Mouse (Mus musculus) kidney, embryonic 16.5 days (tissue): Measurements from ENCODE around the gene Rspry1. TPM values are rescaled to one million over a fixed set of nuclear protein-coding genes. Genes with fewer than 3 reads are reported as not detected.

Experiments used
- ATAC-seq: fragments of 200-750 bp; cut with Nextera tagmentation; 2 replicates; pipeline ENCODE4 v1.8.0; 2017; ENCODE audit warnings: moderate TSS enrichment; ENCODE audit not compliant: low FRiP score, low TSS enrichment
- H3K27ac ChIP-seq: fragments of 300-500 bp; sonication (generic); 2 replicates; pipeline ENCODE4 v1.5.1; 2014; ENCODE audit warnings: low read length
- H3K27me3 ChIP-seq: fragments of 300-500 bp; sonication (generic); 2 replicates; pipeline ENCODE4 v1.6.1; 2014; ENCODE audit warnings: low read length, control low read depth, mixed read lengths; ENCODE audit not compliant: insufficient read depth
- H3K36me3 ChIP-seq: fragments of 300-500 bp; sonication (generic); 2 replicates; pipeline ENCODE4 v1.6.1; 2014; ENCODE audit warnings: low read length, control low read depth, mixed read lengths; ENCODE audit not compliant: insufficient read depth
- H3K4me1 ChIP-seq: fragments of 300-500 bp; sonication (generic); 2 replicates; pipeline ENCODE4 v1.6.1; 2014; ENCODE audit warnings: low read length, control low read depth, mixed read lengths; ENCODE audit not compliant: insufficient read depth
- H3K4me2 ChIP-seq: fragments of 300-500 bp; sonication (generic); replicated peaks from 2 replicates; pipeline ENCODE4 v1.6.1; 2014; ENCODE audit warnings: low read depth, low read length
- H3K4me3 ChIP-seq: fragments of 300-500 bp; sonication (generic); 2 replicates; pipeline ENCODE4 v1.5.1; 2014; ENCODE audit warnings: mild to moderate bottlenecking, low read length
- H3K9ac ChIP-seq: fragments of 300-500 bp; sonication (generic); replicated peaks from 2 replicates; pipeline ENCODE4 v1.6.1; 2014; ENCODE audit warnings: low read length
- H3K9me3 ChIP-seq: fragments of 300-500 bp; sonication (generic); 2 replicates; pipeline ENCODE4 v1.6.1; 2016; ENCODE audit warnings: low read length, control low read depth
- WGBS: fragments of 180-500 bp; shearing (Covaris S2); extraction: QIAGEN DNeasy Blood & Tissue Kit; methylation state at CpG from one replicate; pipeline ENCODE4 v1.1.7; 2014; 5-methylcytosine and 5-hydroxymethylcytosine counted together
- polyA plus RNA-seq: library from polyadenylated mRNA; unstranded; fragments of >200 nt; fragmentation: Nextera tagmentation; extraction: Ambion mirVana; gene quantifications from 2 replicates; pipeline ENCODE4 v1.2.1, GENCODE M21; 2015

The Rspry1 gene
- polyA plus RNA-seq, 1 experiment from 2014 or later = 39.1 TPM

- Histone ChIP-seq H3K36me3 (peaks cover 34% of the 10 kb centered on the region), H3K27ac (no peak overlapping the region), H3K4me3 (no peak overlapping the region), H3K4me2 (no peak overlapping the region), H3K9me3 (peaks cover 4% of the 10 kb centered on the region; the same call in 1 of the 2 replicates), H3K27me3 (no peaks in the 10 kb centered on the region), H3K9ac (no peak overlapping the region), H3K4me1 (no peaks in the 10 kb centered on the region)
- 0 out of 2 replicates have a peak, but pooled peaks have one; percentile 33 for ATAC-seq
- 84% methylated on average over 6 of the region's 6 CpGs for WGBS
These were observed 74.2 kb downstream of the Rspry1 start for GRCm38 (mm10) chr8:94675923-94676322.

DNA sequence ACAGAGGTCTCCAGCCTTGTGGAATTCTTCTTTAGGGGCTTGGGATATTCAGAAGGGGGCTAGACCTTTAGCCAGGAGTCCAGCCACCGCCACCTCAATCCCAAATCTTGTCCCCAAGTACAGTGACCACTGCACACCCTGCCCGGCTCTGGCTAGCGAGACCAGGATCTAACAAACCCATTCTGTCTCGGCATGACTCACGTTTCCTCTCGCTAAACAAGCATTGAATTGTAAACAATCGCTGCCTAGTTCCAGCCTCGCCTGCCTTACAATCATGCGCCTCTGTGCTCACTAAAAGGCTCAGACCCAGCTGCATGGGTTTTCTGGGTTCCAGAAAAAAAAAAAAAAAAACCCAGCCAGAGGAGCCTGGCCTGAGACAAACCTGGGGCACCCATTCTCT lies 76.8 kb downstream of the Rspry1 start:
- no peaks in the 10 kb centered on the region for H3K4me1 ChIP-seq
- no peaks in the 10 kb centered on the region for H3K27me3 ChIP-seq
- H3K9ac ChIP-seq = no peak overlapping the region
- peaks cover 4% of the 10 kb centered on the region; the same call in 1 of the 2 replicates for H3K9me3 ChIP-seq
- WGBS = 35% methylated on average over 9 of the region's 9 CpGs
- H3K4me3 ChIP-seq = no peak overlapping the region
- no peak overlapping the region for H3K4me2 ChIP-seq
- H3K36me3 ChIP-seq = peaks cover 8% of the 10 kb centered on the region; the same call in 1 of the 2 replicates
- ATAC-seq = no peak
- peak overlapping the region; percentile 62 for H3K27ac ChIP-seq

DNA sequence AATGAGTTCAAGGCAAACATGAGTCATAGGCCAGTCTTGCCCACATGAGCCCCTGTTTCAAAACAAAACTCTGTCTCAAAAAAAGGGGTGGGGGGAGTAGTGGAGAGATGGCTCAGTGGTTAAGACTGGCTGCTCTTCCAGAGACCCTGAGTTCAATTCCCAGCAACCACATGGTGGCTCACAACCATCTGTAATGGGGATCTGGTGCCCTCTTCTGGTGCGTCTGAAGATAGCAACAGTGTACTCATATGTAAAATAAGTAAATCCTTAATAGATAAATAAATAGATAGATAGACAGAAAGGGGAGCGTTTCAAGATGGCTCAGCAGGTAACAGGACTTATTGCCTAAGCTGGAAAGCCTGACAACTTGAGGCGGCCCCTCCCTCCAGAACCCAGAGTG lies 78.7 kb downstream of the Rspry1 start:
- 82% methylated on average over 3 of the region's 3 CpGs for WGBS
- ATAC-seq = no peak
- H3K27me3 ChIP-seq = no peaks in the 10 kb centered on the region
- H3K4me1 ChIP-seq = no peaks in the 10 kb centered on the region
- H3K4me2 ChIP-seq = no peak overlapping the region
- no peaks in the 10 kb centered on the region for H3K36me3 ChIP-seq
- H3K9ac ChIP-seq = no peak overlapping the region
- no peak overlapping the region for H3K4me3 ChIP-seq
- H3K27ac ChIP-seq = no peak overlapping the region
- H3K9me3 ChIP-seq = peaks cover 4% of the 10 kb centered on the region; the same call in 1 of the 2 replicates

DNA sequence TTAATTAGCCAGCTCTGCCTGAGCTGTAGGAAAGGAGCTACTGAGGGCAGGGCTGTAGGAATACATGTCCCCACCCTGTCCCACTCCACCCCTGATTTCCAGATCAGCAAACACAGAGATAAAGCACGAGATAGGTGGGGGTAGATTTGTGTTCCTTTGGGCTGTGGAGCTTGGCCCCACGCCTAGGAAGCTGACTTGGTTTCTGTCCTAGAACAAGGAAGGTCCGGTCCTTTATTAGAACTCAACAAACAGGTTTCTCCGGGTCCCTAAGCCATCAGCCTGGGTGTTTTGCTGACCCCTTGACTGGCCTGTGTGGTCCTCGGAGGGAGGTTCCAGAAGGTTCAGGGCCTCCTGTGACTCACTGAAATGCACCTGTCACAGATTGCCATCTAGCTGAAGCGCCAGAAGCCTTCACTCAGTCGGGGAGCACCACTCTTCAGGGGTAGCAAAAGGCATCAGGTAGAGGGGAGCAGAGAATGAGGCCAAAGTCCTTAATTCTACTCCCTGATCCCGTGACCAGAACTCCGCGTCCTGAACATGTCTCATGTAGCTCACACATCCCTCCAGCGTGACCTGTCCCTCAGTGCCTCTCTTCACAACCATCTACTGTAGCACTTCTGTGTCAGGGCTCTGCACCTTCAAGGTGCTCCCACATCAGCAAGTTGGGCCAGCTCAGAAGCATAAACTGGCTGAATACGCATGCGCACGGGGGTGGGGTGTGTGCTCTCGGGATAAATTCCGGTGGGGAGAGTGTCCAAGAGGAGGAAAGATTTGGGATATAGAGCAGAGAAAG lies 81.2 kb downstream of the Rspry1 start:
- no peaks in the 10 kb centered on the region for H3K36me3 ChIP-seq
- WGBS = 76% methylated on average over 16 of the region's 16 CpGs
- H3K9ac ChIP-seq = no peak overlapping the region
- no peaks in the 10 kb centered on the region for H3K4me1 ChIP-seq
- H3K4me3 ChIP-seq = no peak overlapping the region
- peaks cover 4% of the 10 kb centered on the region; the same call in 1 of the 2 replicates for H3K9me3 ChIP-seq
- H3K4me2 ChIP-seq = no peak overlapping the region
- peak overlapping the region; percentile 74 for H3K27ac ChIP-seq
- peak; percentile 78 for ATAC-seq
- no peaks in the 10 kb centered on the region for H3K27me3 ChIP-seq

- no peak overlapping the region for H3K9ac ChIP-seq
- ATAC-seq = no peak
- no peaks in the 10 kb centered on the region for H3K4me1 ChIP-seq
- H3K27ac ChIP-seq = no peak overlapping the region
- H3K4me3 ChIP-seq = no peak overlapping the region
- no peak overlapping the region for H3K4me2 ChIP-seq
- no peaks in the 10 kb centered on the region for H3K27me3 ChIP-seq
- no peaks in the 10 kb centered on the region for H3K36me3 ChIP-seq
- peaks cover 4% of the 10 kb centered on the region; the same call in 1 of the 2 replicates for H3K9me3 ChIP-seq
- 82% methylated on average over 4 of the region's 4 CpGs for WGBS
These were observed 82.5 kb downstream of the Rspry1 start for GRCm38 (mm10) chr8:94684287-94684686.

- ATAC-seq = no peak
- H3K27ac ChIP-seq = no peak overlapping the region
These were observed 84.2 kb downstream of the Rspry1 start for GRCm38 (mm10) chr8:94685953-94686352.

GRCm38 (mm10) chr8:94694701-94695100 lies 93.0 kb downstream of the Rspry1 start:
- ATAC-seq = no peak
- Histone ChIP-seq H3K4me1 (peaks cover 15% of the 10 kb centered on the region), H3K4me2 (peak overlapping the region; percentile 84), H3K27me3 (peaks cover 55% of the 10 kb centered on the region), H3K9me3 (no peaks in the 10 kb centered on the region), H3K9ac (no peak overlapping the region), H3K4me3 (peak overlapping the region; percentile 56), H3K27ac (no peak overlapping the region), H3K36me3 (no peaks in the 10 kb centered on the region)
- WGBS = 2% methylated on average over 6 of the region's 6 CpGs

More at GRCm38 (mm10) chr8:94685953-94686352, 84.2 kb downstream of the Rspry1 start:
- Histone ChIP-seq H3K4me2 (no peak overlapping the region), H3K4me3 (no peak overlapping the region), H3K4me1 (no peaks in the 10 kb centered on the region), H3K36me3 (no peaks in the 10 kb centered on the region), H3K27me3 (no peaks in the 10 kb centered on the region), H3K9ac (no peak overlapping the region), H3K9me3 (no peaks in the 10 kb centered on the region)
- WGBS = 71% methylated on average over 9 of the region's 9 CpGs

DNA sequence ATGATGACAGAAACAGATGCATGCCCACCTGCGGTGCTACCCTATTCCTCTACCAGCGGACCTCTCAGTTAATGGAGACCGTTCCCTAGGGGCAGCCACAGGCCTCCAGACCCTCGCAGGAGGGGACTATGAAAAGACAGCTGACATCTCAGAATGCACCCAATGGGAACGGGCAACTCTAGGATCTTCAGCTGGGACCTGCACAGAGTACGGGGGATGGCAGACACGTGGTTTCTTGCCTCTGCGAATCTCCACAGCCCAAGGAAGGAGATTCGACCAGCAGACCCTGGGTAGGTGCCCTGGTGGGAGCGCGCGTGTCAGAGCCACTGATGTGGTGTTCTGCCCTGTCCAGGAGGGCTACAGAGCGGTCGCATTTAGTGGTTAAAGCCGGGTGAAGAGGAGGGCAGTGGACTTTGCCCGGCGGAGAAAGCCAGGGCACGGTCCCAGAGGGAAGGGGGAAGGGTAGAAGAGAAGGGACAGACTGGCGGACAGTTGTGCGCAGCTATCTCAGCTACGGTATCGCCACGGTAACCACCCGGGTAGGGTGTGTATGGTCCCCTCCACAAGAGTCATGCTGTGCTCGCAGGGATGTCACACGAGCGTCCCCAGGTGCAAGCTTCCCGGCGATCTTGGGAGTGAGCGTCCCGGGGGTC lies 93.7 kb downstream of the Rspry1 start:
- peaks cover 15% of the 10 kb centered on the region for H3K4me1 ChIP-seq
- H3K27me3 ChIP-seq = peaks cover 55% of the 10 kb centered on the region
- no peaks in the 10 kb centered on the region for H3K9me3 ChIP-seq
- H3K9ac ChIP-seq = peak overlapping the region; percentile 62
- peak overlapping the region; percentile 56 for H3K4me3 ChIP-seq
- peak overlapping the region; percentile 84 for H3K4me2 ChIP-seq
- peak; percentile 64 for ATAC-seq
- H3K36me3 ChIP-seq = no peaks in the 10 kb centered on the region
- 0% methylated on average over 31 of the region's 31 CpGs for WGBS
- no peak overlapping the region for H3K27ac ChIP-seq

GRCm38 (mm10) chr8:94695994-94696384 lies 94.3 kb downstream of the Rspry1 start, which contains the start of gene Pllp:
TSS of gene Pllp (minus strand) at chr8:94696278.
- H3K27ac ChIP-seq = no peak within 1 kb of the TSS

DNA sequence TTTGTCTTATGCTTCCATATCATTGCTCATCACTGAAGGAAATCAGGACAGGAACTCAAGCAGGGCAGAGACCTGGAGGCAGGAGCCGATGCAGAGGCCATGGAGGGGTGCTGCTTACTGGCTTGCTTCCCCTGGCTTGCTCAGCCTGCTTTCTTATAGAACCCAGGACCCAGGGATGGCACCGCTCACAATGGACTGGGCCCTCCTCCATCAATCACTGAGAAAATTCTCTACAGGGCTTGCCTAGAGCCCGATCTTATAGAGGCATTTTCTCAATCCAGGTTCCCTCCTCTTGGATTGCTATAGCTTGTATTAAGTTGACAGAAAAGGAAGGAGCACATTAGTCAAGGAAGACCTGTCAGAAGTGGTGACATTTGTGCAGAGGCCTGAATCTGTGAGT lies 94.8 kb downstream of the Rspry1 start:
- H3K27ac ChIP-seq = no peak overlapping the region
- H3K27me3 ChIP-seq = peaks cover 55% of the 10 kb centered on the region
- peaks cover 15% of the 10 kb centered on the region for H3K4me1 ChIP-seq
- no peak overlapping the region for H3K4me3 ChIP-seq
- H3K9ac ChIP-seq = no peak overlapping the region
- H3K36me3 ChIP-seq = no peaks in the 10 kb centered on the region
- H3K4me2 ChIP-seq = peak overlapping the region; percentile 84
- WGBS = 64% methylated on average over 3 of the region's 3 CpGs
- no peaks in the 10 kb centered on the region for H3K9me3 ChIP-seq
- no peak for ATAC-seq

More at GRCm38 (mm10) chr8:94695994-94696384, 94.3 kb downstream of the Rspry1 start, which contains the start of gene Pllp:
- Histone ChIP-seq H3K4me3 (peak within 1 kb of the TSS; percentile 56), H3K9ac (peak within 1 kb of the TSS; percentile 62), H3K4me2 (peak within 1 kb of the TSS; percentile 84), H3K9me3 (no peaks in the 10 kb centered on the region), H3K4me1 (peaks cover 15% of the 10 kb centered on the region), H3K36me3 (no peaks in the 10 kb centered on the region), H3K27me3 (peaks cover 55% of the 10 kb centered on the region)
- peak; percentile 65 for ATAC-seq
- WGBS = under 1% methylated on average over 41 of the region's 41 CpGs
